Mouse (Mus musculus) G1E (cell line): ENCODE results near the gene Oprd1.

Source experiments
- CTCF ChIP-seq: IDR thresholded peaks from 2 replicates; pipeline ENCODE4 v1.5.1; 2012; ENCODE audit warnings: low read depth, low read length, inconsistent platforms, mixed read lengths
- GATA1 ChIP-seq: IDR thresholded peaks from 2 replicates; pipeline ENCODE4 v1.6.1; 2012; ENCODE audit warnings: borderline replicate concordance, low read length, inconsistent platforms, mixed read lengths

DNA sequence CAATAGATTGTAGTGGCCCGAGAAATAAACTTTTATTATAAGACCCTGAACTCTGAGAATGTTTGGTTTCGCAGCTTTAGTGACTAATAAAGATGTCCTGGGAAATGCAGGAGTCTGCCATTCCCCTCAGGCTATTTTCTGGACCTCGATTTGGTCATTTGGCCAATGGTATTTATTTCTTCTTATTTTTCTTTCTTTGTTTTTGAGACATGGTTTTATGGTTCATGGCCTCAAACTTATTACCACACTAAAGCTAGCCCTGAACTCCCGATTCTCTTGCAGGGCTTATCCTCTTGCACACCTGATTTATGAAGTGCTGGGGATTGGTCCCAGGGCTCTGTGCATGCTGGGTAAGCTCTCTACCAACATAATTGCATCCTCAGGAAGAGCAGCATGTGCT is 28.0 kb downstream of the Oprd1 start:
- TF ChIP-seq CTCF = no peak
- no peak for TF ChIP-seq GATA1
